Mouse (Mus musculus) MEL (cell line): ENCODE measurements around the gene Tmem199. TPM values are rescaled to one million over a fixed set of nuclear protein-coding genes. Genes with fewer than 3 reads are reported as not detected.
A peak's percentile ranks its signal among the peaks of the same experiment; 100 is the strongest.

ENCODE experiments used
- DNase-seq: peaks from one replicate; pipeline ENCODE4 v3.0.0; 2011; ENCODE audit warnings: low read depth, low spot score
- H3K27ac ChIP-seq: 2 replicates; pipeline ENCODE4 v1.5.1; 2012; ENCODE audit warnings: low read depth, mild to moderate bottlenecking, control low read depth, low read length, moderate library complexity; ENCODE audit not compliant: control insufficient read depth
- H3K27me3 ChIP-seq, 2 experiments: fragments of 150-350 bp in 1 of 2; sonication (generic) in 1 of 2; 2 replicates each; pipeline ENCODE4 v1.6.1; 2012; ENCODE audit warnings: low read length in 2 of 2, mild to moderate bottlenecking in 2 of 2, improper control_type of control experiment in 1 of 2, moderate library complexity in 1 of 2; ENCODE audit not compliant: insufficient read depth in 2 of 2, control insufficient read depth in 1 of 2
- H3K36me3 ChIP-seq, 2 experiments: 2 replicates each; pipeline ENCODE4 v1.6.1; 2012 to 2014; ENCODE audit warnings: low read length in 2 of 2, improper control_type of control experiment in 1 of 2, inconsistent platforms in 1 of 2, mild to moderate bottlenecking in 1 of 2; ENCODE audit not compliant: insufficient read depth in 2 of 2, control insufficient read depth in 1 of 2
- H3K4me1 ChIP-seq, 2 experiments: fragments of 150-350 bp in 1 of 2; sonication (generic) in 1 of 2; 2 replicates each; pipeline ENCODE4 v1.6.1; 2012; ENCODE audit warnings: low read length in 2 of 2, improper control_type of control experiment in 1 of 2, mild to moderate bottlenecking in 1 of 2; ENCODE audit not compliant: insufficient read depth in 2 of 2, control insufficient read depth in 1 of 2
- H3K4me3 ChIP-seq, 2 experiments: fragments of 150-350 bp in 1 of 2; sonication (generic) in 1 of 2; 2 replicates each; pipeline ENCODE4 v1.5.1; 2012; ENCODE audit warnings: low read depth in 2 of 2, low read length in 2 of 2, mild to moderate bottlenecking in 2 of 2, moderate library complexity in 2 of 2, control low read depth in 1 of 2, improper control_type of control experiment in 1 of 2; ENCODE audit not compliant: control insufficient read depth in 1 of 2, insufficient read depth in 1 of 2
- H3K79me2 ChIP-seq: 2 replicates; pipeline ENCODE4 v1.6.1; 2012; ENCODE audit warnings: mild to moderate bottlenecking, low read length, moderate library complexity; ENCODE audit not compliant: control insufficient read depth, poor library complexity, insufficient read depth
- H3K9ac ChIP-seq: 2 replicates; pipeline ENCODE4 v1.6.1; 2012; ENCODE audit warnings: low read depth, mild to moderate bottlenecking, control low read depth, low read length, moderate library complexity; ENCODE audit not compliant: control insufficient read depth, poor library complexity, severe bottlenecking
- H3K9me3 ChIP-seq: fragments of 150-350 bp; sonication (generic); replicated peaks from 2 replicates; pipeline ENCODE4 v1.6.1; 2012; ENCODE audit warnings: mild to moderate bottlenecking, low read length, improper control_type of control experiment, moderate library complexity; ENCODE audit not compliant: insufficient read depth
- CHD2 ChIP-seq: IDR thresholded peaks from 2 replicates; pipeline ENCODE4 v1.6.1; 2011; ENCODE audit warnings: low read length, improper control_type of control experiment
- CTCF ChIP-seq, 3 experiments: IDR thresholded peaks in 2 of 3; conservative IDR thresholded peaks in 1 of 3; 2 replicates each; pipeline ENCODE4 v1.5.1; 2011 to 2012; ENCODE audit warnings: low read length in 3 of 3, low read depth in 2 of 3, mild to moderate bottlenecking in 2 of 3, improper control_type of control experiment in 1 of 3, inconsistent platforms in 1 of 3, mixed read lengths in 1 of 3, moderate library complexity in 1 of 3; ENCODE audit not compliant: control insufficient read depth in 1 of 3, insufficient read depth in 1 of 3, poor library complexity in 1 of 3, severe bottlenecking in 1 of 3
- ELF1 ChIP-seq: IDR thresholded peaks from 2 replicates; pipeline ENCODE4 v1.6.1; 2014; ENCODE audit warnings: low read depth, mild to moderate bottlenecking, inconsistent platforms, low read length, improper control_type of control experiment, moderate library complexity
- EP300 ChIP-seq, 2 experiments: IDR thresholded peaks; 2 replicates each; pipeline ENCODE4 v1.6.1; 2011; ENCODE audit warnings: improper control_type of control experiment in 2 of 2, low read length in 2 of 2, low read depth in 1 of 2, mild to moderate bottlenecking in 1 of 2
- KAT2A ChIP-seq: conservative IDR thresholded peaks from 2 replicates; pipeline ENCODE4 v1.6.1; 2012; ENCODE audit warnings: low read depth, low read length, improper control_type of control experiment, inconsistent platforms
- MEF2A ChIP-seq: IDR thresholded peaks from 2 replicates; pipeline ENCODE4 v1.6.1; 2014; ENCODE audit warnings: low read depth, mild to moderate bottlenecking, inconsistent platforms, low read length, improper control_type of control experiment; ENCODE audit not compliant: poor library complexity, insufficient replicate concordance, severe bottlenecking; ENCODE audit errors: extremely low read depth
- MYB ChIP-seq: IDR thresholded peaks from 2 replicates; pipeline ENCODE4 v1.6.1; 2011; ENCODE audit warnings: mild to moderate bottlenecking, low read depth, low read length, improper control_type of control experiment
- MYC ChIP-seq: IDR thresholded peaks from 2 replicates; pipeline ENCODE4 v1.6.1; 2011; ENCODE audit warnings: low read depth, mild to moderate bottlenecking, low read length, improper control_type of control experiment, moderate library complexity
- NELFE ChIP-seq: IDR thresholded peaks from 2 replicates; pipeline ENCODE4 v1.6.1; 2011; ENCODE audit warnings: low read depth, low read length, improper control_type of control experiment
- POLR2A ChIP-seq, 2 experiments: IDR thresholded peaks; 2 replicates each; pipeline ENCODE4 v1.6.1; 2011 to 2012; ENCODE audit warnings: low read length in 2 of 2, mild to moderate bottlenecking in 2 of 2, control low read depth in 1 of 2, improper control_type of control experiment in 1 of 2, low read depth in 1 of 2, moderate library complexity in 1 of 2; ENCODE audit not compliant: control insufficient read depth in 1 of 2, insufficient read depth in 1 of 2, poor library complexity in 1 of 2
- RAD21 ChIP-seq: IDR thresholded peaks from 2 replicates; pipeline ENCODE4 v1.6.1; 2011; ENCODE audit warnings: mild to moderate bottlenecking, low read depth, low read length, improper control_type of control experiment
- SIN3A ChIP-seq: IDR thresholded peaks from 2 replicates; pipeline ENCODE4 v1.6.1; 2012; ENCODE audit warnings: low read length, improper control_type of control experiment, inconsistent platforms
- SMC3 ChIP-seq: IDR thresholded peaks from 2 replicates; pipeline ENCODE4 v1.6.1; 2011; ENCODE audit warnings: low read depth, low read length, improper control_type of control experiment
- TAL1 ChIP-seq: IDR thresholded peaks from 2 replicates; pipeline ENCODE4 v1.6.1; 2012; ENCODE audit warnings: mild to moderate bottlenecking, inconsistent platforms, low read length, moderate library complexity, mixed read lengths
- TBP ChIP-seq: IDR thresholded peaks from 2 replicates; pipeline ENCODE4 v1.8.0; 2011; ENCODE audit warnings: low read depth, low read length, improper control_type of control experiment
- TCF12 ChIP-seq: IDR thresholded peaks from 2 replicates; pipeline ENCODE4 v1.6.1; 2014; ENCODE audit warnings: low read depth, mild to moderate bottlenecking, inconsistent platforms, low read length, improper control_type of control experiment, moderate library complexity
- USF1 ChIP-seq: IDR thresholded peaks from 2 replicates; pipeline ENCODE4 v1.6.1; 2014; ENCODE audit warnings: low read depth, mild to moderate bottlenecking, inconsistent platforms, low read length, improper control_type of control experiment, moderate library complexity
- USF2 ChIP-seq, 2 experiments: IDR thresholded peaks; 2 replicates each; pipeline ENCODE4 v1.6.1; 2011 to 2012; ENCODE audit warnings: improper control_type of control experiment in 2 of 2, low read length in 2 of 2, borderline replicate concordance in 1 of 2, inconsistent platforms in 1 of 2, low read depth in 1 of 2, mild to moderate bottlenecking in 1 of 2; ENCODE audit not compliant: insufficient read depth in 1 of 2
- ZC3H11A ChIP-seq: IDR thresholded peaks from 2 replicates; pipeline ENCODE4 v1.6.1; 2012; ENCODE audit warnings: low read depth, mild to moderate bottlenecking, inconsistent platforms, low read length, improper control_type of control experiment
- ZMIZ1 ChIP-seq: IDR thresholded peaks from 2 replicates; pipeline ENCODE4 v1.6.1; 2012; ENCODE audit warnings: low read depth, mild to moderate bottlenecking, inconsistent platforms, low read length, improper control_type of control experiment, moderate library complexity
- polyA plus RNA-seq, 2 experiments: library from polyadenylated mRNA; stranded (reverse) in 1 of 2; unstranded in 1 of 2; fragments of >175 nt in 1 of 2; fragments of >200 nt in 1 of 2; gene quantifications; 2 replicates each; pipeline versions ENCODE4 v1.2.1 to v1.2.4; 2012; ENCODE audit warnings: low replicate concordance in 2 of 2, low read depth in 1 of 2; ENCODE audit not compliant: insufficient read length in 2 of 2, insufficient read depth in 1 of 2, missing spikeins in 1 of 2
- total RNA-seq: library from RNA; depleted of rRNA; stranded (reverse); fragments of 300-350 nt; gene quantifications from 2 replicates; pipeline ENCODE4 v1.2.3, GENCODE M21; 2012

Tmem199 gene
- total and polyA plus RNA-seq, 3 experiments: 36.5 to 57.1 TPM; not detected in 1

DNA sequence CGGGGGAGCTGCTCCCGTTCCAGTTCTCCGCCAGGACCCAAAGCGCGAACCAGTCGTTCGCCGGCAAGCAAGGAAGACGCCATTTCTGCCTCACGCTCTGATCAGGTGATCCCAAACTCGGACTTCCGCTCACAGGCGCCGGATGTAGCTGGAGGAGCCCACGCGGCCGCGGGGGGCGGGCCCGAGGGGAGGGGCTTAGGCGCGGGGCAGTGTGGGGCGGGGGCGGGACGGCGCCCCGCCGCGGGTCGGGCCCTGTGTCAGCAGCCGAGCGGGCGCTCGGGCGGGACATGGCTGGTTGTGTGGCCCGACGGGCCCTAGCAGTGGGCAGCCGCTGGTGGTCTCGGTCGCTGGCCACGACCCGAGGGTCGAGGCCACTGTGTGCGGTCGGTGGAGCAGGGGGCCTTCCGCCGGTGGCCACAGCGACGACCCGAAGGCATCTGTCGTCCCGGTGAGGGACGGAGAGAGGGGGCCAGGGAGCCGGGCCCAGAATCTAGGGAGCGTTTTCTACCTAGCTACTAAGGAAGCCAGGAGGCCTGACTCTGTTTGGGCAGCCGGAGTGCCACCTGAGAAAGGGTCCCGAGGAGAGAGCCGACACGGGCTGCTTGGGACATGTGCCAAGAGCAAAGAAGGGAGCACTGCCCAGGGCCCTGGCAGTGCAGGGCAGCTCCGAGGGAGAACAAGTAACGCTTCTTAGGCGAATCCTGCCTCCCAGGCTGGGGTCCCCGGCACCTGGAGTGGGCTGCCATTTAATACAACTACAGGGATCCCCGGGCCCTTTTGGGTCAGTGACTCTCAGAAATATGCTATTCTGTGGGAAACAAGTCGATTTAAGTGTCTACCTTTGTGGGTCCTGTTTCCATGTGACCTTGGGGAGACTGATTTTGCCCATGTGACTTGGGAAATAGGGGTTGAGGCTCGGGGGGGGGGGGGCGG, at the start of gene Tmem199, which contains the start of gene Poldip2 (continued):
- TF ChIP-seq USF1 (peak; percentile 96), SMC3 (no peak), MEF2A (no peak), TBP (peak; percentile 86), KAT2A (peak; percentile 70), POLR2A (IDR thresholded peaks at IDR 0.05; ENCODE audit: control insufficient read depth in 1 of 2, insufficient read depth in 1 of 2, low read depth in 1 of 2, low read length in 2 of 2, poor library complexity in 1 of 2) (peak; percentile 98 to 99)

DNA sequence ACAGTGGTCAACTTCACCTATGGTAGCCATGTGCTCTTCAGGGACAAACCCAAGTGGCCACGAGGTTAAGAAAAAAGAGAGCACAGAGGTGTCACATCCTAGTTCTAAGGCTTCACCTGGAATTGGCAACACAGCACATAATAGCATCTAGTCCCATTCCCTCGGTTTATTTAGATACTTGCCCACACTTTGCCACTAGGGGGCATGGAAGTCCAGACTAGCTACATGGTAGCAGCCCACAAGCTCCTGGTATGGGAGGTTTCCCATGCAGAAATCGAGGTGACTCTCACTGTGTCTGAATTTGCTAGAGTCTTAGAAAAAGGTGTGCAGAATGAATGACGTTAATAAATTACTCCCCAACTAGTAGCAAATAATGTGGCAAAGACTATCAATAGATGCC, 48.5 kb upstream of the Tmem199 start:
- Histone ChIP-seq H3K79me2 (no peaks in the 10 kb centered on the region), H3K27me3 (no peaks in the 10 kb centered on the region), H3K36me3 (peaks cover 0 to 16% of the 10 kb centered on the region in 2 experiments; a peak in 2 of 4 replicates), H3K4me1 (peaks cover 12 to 15% of the 10 kb centered on the region in 2 experiments), H3K9me3 (no peaks in the 10 kb centered on the region), H3K9ac (no peak overlapping the region), H3K4me3 (no peak overlapping the region), H3K27ac (no peak overlapping the region)
- DNase-seq: peak; percentile 91
- TF ChIP-seq CTCF (IDR thresholded peaks at IDR 0.05 in 2 of 3, conservative IDR thresholded peaks at IDR 0.05 in 1 of 3; ENCODE audit: control insufficient read depth in 1 of 3, insufficient read depth in 1 of 3, low read depth in 2 of 3, low read length in 3 of 3, poor library complexity in 1 of 3, severe bottlenecking in 1 of 3): peak; percentile 86 to 98 (median 93)
- TF ChIP-seq RAD21: peak; percentile 98
- TF ChIP-seq CHD2: no peak
- TF ChIP-seq EP300 (IDR thresholded peaks at IDR 0.05; ENCODE audit: low read depth in 1 of 2, low read length in 2 of 2): 0 out of 4 replicates have a peak, but pooled peaks of 1 of the 2 experiments have one; percentile 4
- peak; percentile 8; the same call in 1 of the 2 replicates for TF ChIP-seq NELFE
- TF ChIP-seq USF1: no peak
- peak; percentile 94 for TF ChIP-seq ZC3H11A
- no peak for TF ChIP-seq TAL1
- TF ChIP-seq MYC: 0 out of 2 replicates have a peak, but pooled peaks have one; percentile 45
- TF ChIP-seq SIN3A: peak; percentile 31; the same call in 1 of the 2 replicates
- peak; percentile 97 for TF ChIP-seq SMC3

DNA sequence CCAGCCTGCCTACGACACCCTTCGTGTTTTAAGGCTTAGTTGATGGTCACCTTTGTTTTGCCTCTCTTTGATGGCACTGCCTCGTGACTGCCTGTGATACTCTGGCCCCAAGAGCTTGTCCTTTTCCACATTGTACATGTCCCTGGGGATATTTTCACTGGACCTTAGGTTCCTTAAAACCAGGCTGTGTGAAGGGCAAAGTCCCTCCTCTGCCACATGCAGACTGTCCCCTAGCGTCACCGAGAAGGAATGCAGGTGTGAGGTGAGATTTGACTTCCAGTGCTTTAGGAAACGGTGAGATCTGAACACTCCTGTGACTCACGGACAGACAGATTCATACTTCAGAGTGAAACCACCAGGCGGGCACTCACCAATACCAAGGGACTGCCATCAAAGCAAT, 45.3 kb upstream of the Tmem199 start:
- H3K4me1 ChIP-seq: peaks cover 18 to 21% of the 10 kb centered on the region in 2 experiments
- no peak overlapping the region for H3K9ac ChIP-seq
- DNase-seq: no peak
- H3K27me3 ChIP-seq: no peaks in the 10 kb centered on the region
- H3K4me3 ChIP-seq: no peak overlapping the region
- peaks cover 0 to 18% of the 10 kb centered on the region in 2 experiments; a peak in 2 of 4 replicates for H3K36me3 ChIP-seq
- no peaks in the 10 kb centered on the region for H3K9me3 ChIP-seq
- H3K79me2 ChIP-seq: no peaks in the 10 kb centered on the region
- no peak overlapping the region for H3K27ac ChIP-seq
- TF ChIP-seq ELF1 (no peak), ZMIZ1 (no peak), TCF12 (no peak), TAL1 (no peak), USF2 (IDR thresholded peaks at IDR 0.05; ENCODE audit: borderline replicate concordance in 1 of 2, insufficient read depth in 1 of 2, low read depth in 1 of 2, low read length in 2 of 2) (no peak), MYB (no peak), KAT2A (no peak), SIN3A (no peak)
